Mouse (Mus musculus) kidney, postnatal 10 days (tissue): ENCODE results near the gene Mylk3.

Source experiments
- DNase-seq: peaks from one replicate; pipeline ENCODE4 v3.0.0; 2021; ENCODE audit warnings: mixed read lengths

The Mylk3 gene

DNA sequence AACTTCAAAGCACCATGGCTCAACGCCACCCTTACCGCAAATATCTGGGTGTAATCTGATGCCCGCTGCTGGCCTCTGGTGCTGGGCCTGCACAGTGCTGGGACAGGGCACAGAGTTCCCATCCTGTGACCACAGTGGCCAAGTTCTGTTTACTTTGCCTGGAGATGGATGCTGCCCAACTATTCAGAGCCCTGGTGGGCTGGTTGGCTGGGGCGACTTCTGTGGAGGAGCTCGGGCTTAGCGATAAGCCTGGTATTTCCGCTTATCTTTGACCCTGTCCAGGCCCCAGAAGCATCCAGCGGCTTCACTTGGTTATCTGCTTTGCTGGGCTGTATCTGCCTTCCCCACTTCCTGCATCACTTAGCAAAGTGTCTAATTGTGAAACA, 5.3 kb downstream of the Mylk3 start:
- peak; percentile 58 for DNase-seq

- no peak for DNase-seq
These were observed 5.9 kb downstream of the Mylk3 start for GRCm38 (mm10) chr8:85380123-85380823.

DNA sequence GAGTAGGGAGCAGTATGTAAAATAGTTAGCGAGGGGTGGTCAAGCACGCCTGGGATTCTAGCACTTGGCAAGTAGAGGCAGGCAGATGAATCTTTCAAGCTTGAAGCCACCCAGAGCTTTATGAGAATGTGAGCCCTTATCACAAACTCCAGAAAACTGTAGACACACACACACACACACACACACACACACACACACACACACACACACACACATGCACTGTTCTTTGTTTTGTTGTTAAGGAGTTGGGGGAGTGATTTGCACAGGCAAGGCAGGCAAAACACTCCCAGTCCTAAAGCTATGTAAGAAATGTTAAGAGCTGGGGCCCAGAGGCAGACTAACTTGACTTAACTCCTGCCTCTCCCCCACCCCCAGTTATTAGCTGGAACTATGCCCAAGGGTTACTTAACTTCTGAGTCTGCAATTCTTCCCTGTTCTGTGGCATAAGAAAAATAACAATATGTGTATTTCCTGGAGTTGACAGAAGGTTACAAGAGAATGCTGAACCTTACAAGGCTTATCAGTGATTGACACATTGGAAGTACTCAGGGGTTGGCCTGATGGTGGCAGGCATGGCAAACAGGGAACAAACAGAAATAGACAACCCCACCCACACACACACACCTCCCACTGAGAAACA, 6.9 kb downstream of the Mylk3 start:
- peak; percentile 78 for DNase-seq

- DNase-seq: peak; percentile 60
These were observed 9.6 kb downstream of the Mylk3 start for GRCm38 (mm10) chr8:85376516-85376915.

DNA sequence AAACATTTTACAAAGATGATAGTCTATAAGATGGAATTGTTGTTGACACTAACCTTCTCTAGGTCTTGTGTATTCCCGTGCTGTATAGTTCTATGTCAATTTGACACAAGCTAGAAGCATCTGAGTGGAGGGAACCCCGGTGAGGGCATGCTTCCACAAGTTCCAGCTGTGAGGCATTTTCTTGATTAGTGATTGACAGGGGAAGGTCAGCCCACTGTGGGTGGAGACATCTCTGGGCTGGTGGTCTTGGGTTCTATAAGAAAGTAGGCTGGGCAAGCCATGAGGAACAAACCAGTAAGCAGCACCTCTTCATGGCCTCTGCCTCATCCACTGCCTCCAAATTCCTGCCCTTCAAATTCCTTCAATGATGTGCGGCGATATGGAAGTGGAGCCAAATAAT, 11.9 kb downstream of the Mylk3 start:
- no peak for DNase-seq

DNA sequence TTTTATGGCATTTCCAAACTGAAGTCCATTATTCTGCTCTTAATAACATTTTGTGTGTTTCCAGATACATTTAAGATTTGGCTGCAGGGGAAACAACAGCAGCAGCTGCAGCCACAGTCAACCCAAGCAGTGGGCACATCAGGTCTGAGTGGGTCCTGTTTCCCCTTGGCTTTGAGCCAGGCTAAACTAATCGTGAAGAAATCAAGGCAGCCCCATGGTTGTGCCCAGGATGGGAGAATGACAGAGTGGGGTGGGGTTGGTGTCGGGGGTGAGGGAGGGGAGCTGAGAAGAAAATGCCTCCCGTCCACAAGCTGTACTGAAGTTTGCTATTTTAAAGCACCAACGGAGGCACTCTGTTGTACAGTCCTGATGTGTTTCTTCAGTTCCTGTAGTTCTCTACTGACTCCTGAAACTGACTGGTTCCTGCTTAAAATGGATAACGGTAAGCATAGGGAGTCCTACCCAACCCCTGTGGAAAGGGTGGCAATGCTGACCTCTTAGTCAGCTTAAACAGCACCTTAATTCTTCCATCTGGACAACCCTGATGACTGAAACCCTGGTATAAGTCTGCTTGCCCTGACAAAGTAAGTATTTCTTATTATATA, 12.6 kb downstream of the Mylk3 start:
- no peak for DNase-seq

DNA sequence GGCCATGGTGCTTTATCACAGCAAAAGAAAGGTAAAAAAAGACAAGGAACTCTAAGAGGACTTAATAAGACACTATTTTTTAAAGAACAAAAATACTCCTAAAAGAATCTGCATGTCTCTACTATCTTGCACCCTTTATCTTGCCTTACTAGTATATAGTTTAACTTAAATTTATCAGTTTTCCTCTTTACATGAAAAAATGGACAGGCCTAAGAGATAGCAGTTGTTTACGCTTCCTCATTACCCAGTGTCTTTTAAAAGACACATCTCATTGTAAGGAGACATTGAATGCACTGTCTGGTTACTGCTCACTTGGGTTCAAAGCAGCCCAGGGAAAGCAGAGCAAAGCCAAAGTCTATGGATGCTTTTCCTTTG, 13.7 kb downstream of the Mylk3 start:
- DNase-seq: no peak

GRCm38 (mm10) chr8:85371736-85372464, 14.2 kb downstream of the Mylk3 start:
- no peak for DNase-seq

DNA sequence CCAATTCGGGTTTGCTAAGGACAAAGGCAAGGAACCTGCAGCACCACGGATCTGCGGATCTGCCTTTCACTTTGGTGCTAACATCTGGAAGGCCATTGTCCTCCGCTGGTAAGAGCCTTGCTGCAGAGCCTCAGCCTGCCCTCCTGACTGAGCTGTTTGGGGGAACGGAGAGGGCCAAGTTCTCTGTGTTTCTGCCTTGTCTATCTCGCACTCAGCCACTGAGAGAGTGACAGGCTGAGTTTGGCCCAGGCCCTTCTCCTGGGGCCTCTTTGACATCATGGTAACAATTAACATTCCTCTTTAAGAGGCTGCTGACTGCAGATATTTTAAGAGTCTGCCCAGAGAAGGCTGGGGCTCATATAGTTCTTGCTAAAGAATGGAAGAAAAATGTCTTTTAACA, 21.0 kb downstream of the Mylk3 start:
- DNase-seq: no peak

GRCm38 (mm10) chr8:85364628-85365027, 21.5 kb downstream of the Mylk3 start:
- no peak for DNase-seq

DNA sequence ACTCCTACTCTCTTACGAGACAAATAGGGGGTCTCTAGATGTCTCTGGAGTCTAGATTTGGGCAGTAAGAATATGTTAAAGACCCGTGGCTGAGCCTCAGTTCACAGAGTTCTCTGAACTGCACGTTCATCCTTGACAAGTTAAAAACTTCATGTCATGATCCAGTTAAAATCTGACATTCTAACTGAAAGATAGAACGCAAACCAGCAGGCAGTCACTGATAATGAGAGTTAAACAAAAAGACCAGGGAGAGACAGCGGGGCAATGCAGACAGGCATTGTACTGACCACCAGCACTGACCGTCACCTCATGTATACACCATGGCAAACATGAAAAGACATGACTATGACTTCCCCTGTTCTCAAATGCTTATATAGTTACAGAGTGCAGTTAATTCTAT, 22.7 kb downstream of the Mylk3 start:
- no peak for DNase-seq

- DNase-seq: no peak
These were observed 23.9 kb downstream of the Mylk3 start for GRCm38 (mm10) chr8:85362211-85362610.

DNA sequence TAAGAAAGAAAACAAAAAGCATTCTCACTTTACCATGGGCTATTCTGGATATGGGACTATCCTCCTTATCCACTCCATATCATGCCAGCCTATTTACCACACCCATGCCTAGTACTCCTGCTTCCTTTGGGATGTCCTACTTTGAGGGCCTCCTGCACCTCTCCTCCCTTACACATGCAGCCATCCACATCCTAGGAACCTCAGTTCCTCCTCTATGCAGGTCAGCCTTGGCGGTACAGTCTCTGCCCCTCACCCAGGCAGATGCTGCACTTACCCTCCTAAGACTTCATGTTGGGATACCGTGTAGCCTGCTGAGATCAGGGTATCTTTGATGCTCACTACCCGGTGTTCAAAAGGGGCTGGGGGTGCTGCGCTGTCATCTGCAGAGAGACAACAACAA, 32.9 kb downstream of the Mylk3 start:
- DNase-seq: no peak

GRCm38 (mm10) chr8:85339871-85340573, 46.1 kb downstream of the Mylk3 start:
- DNase-seq: no peak

GRCm38 (mm10) chr8:85337681-85338080, 48.5 kb downstream of the Mylk3 start:
- DNase-seq: no peak

DNA sequence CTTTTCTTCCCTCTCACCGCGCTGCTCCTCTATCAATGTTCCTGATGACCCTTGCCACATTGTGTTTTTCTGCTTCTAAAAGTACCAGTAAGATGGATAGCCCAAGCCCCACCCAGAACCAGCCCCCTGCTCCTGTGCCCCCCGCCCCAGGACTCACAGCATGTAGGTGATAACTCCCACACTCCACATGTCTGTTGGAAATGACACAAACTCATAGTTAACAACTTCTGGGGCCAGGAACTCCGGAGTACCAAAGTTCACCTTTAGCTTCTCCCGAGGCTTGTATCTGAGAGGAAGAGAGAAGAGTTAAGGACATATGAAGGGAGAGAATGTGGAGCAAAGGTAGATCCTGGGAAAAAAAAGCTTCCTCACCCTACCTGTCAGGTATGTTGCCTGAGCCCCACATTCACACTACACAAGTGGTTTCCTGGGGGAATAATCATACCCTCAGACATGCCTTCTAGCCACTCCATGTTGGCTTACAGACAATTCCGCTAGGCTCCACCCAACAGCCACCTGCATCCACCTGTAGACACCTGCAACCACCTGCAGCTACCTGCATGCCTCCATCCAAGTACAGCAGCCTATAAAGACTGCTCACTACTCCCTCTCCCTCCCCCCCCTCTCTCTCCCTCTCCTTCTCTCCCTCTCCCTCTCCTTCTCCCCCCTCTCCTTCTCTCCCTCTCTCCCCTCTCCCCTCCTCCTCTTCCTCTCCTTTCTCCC, 49.8 kb downstream of the Mylk3 start:
- DNase-seq: no peak

- DNase-seq: no peak
These were observed 51.0 kb downstream of the Mylk3 start for GRCm38 (mm10) chr8:85335105-85335504.

DNA sequence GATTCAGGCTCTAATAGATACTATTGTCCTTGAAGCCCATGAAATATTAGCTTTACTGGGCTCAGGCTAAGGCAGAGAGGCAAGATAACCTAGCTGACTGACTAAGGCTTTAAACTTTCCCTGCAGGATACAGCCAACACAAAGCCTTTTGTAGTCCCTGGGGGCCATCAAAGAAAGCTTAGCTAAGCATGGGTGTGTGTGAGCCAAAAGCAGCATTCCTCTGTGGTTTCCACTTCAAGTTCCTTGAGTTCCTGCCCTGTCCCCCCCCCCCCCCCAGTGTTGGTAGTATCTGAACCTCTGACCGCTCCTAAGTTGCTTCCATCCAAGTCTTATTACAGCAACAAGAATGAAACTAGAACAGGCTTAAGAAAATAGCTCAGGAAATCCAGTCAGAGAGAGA, 56.6 kb downstream of the Mylk3 start:
- peak; percentile 25 for DNase-seq

- no peak for DNase-seq
These were observed 59.1 kb downstream of the Mylk3 start for GRCm38 (mm10) chr8:85327036-85327435.

DNA sequence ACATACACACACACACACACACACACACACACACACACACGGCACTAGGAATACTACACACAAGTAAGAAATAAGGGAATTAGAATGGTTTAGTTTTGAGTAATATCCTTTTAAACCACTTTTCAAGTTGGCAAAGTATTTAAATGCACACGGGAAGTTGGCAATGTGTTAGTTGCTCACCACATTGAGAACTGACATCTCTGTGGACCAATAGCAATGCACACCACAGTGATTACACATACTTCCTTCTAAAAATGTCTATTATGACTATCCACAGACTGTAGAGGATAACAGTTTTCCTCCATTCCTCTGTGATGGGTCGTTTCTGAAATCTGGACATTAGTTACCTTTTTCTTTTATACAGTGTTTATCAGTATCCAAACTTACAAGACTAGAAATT, 63.1 kb downstream of the Mylk3 start:
- no peak for DNase-seq

- DNase-seq: no peak
These were observed 64.2 kb downstream of the Mylk3 start for GRCm38 (mm10) chr8:85321981-85322380.

DNA sequence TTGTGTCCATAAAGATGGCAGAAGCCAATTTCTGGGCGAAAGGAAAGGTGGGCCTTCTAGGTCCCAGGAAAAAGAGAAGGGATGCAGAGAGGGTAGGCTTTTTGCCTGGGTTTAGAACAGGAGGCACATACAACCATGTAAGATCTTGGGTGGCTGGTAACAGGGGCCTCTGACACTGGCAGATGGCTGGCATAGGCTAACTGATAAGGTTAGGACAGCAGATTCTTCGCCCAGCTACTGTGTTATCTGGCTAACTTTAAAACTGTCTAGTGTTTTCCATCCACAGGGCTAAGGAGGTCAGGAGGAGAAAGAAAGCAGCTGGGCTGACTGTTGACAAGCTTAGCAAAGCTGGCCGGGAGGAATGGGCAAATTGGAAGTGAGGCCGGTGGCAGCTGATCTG, 67.6 kb downstream of the Mylk3 start:
- no peak for DNase-seq
